Mouse (Mus musculus) stomach, postnatal 0 days (tissue): ENCODE data around the gene Fkbp3.

Experiments used
- CTCF ChIP-seq: IDR thresholded peaks from 2 replicates; pipeline ENCODE4 v1.5.1; 2016; ENCODE audit warnings: antibody characterized with exemption, low read depth, mild to moderate bottlenecking, moderate library complexity
- EP300 ChIP-seq: optimal IDR thresholded peaks from 2 replicates; pipeline ENCODE3; 2016; ENCODE audit warnings: antibody characterized with exemption

DNA sequence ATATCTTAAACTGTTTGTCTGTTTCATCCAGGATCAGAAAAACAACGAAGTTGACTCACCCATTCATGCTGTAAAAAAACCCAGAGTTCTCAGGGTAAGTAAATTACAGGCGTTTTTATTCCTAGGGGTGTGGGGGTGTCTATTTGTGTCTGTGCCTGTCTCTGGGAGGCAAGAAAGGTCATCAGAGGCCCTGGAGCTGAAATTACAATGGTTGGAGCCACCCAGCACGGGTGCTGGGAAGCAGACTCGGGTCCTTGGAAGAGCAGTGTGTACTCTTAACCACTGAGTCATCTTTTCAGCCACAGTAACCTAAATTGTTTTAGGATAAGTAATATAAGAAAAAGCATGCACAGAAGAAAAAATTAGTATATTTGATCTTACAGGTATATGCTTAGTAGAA is 40.1 kb upstream of the Fkbp3 start:
- no peak for TF ChIP-seq CTCF
- no peak for TF ChIP-seq EP300
